Mouse (Mus musculus): ENCODE measurements around the gene Prim1. TPM values are rescaled to one million over a fixed set of nuclear protein-coding genes. Genes with fewer than 3 reads are reported as not detected.

Prim1 gene
- polyA plus RNA-seq, 1 experiment: 78.2 TPM

- Histone ChIP-seq H3K9me3 (replicated peaks; ENCODE audit: control insufficient read depth, insufficient read depth, low read length, poor library complexity, severe bottlenecking) (no peaks in the 10 kb centered on the region), H3K27ac (ENCODE audit: insufficient read depth, low read length) (no peak overlapping the region), H3K36me3 (ENCODE audit: control insufficient read depth, insufficient read depth, low read length, poor library complexity, severe bottlenecking) (peaks cover 75% of the 10 kb centered on the region), H3K4me1 (ENCODE audit: control insufficient read depth, insufficient read depth, low read length) (peaks cover 10% of the 10 kb centered on the region), H3K27me3 (ENCODE audit: control insufficient read depth, insufficient read depth, low read length, poor library complexity, severe bottlenecking) (no peaks in the 10 kb centered on the region), H3K9ac (ENCODE audit: low read depth, poor library complexity, severe bottlenecking) (no peak overlapping the region), H3K4me3 (ENCODE audit: low read depth, low read length) (no peak overlapping the region)
- TF ChIP-seq EP300 (IDR thresholded peaks at IDR 0.05; ENCODE audit: insufficient read depth, low read depth, low read length) (no peak), POLR2A (IDR thresholded peaks at IDR 0.05; ENCODE audit: insufficient read depth, low read length) (no peak), CTCF (IDR thresholded peaks at IDR 0.05; ENCODE audit: low read depth, low read length) (no peak)
Observed at GRCm38 (mm10) chr10:128039858-128040257, 24.9 kb downstream of the Prim1 start.

DNA sequence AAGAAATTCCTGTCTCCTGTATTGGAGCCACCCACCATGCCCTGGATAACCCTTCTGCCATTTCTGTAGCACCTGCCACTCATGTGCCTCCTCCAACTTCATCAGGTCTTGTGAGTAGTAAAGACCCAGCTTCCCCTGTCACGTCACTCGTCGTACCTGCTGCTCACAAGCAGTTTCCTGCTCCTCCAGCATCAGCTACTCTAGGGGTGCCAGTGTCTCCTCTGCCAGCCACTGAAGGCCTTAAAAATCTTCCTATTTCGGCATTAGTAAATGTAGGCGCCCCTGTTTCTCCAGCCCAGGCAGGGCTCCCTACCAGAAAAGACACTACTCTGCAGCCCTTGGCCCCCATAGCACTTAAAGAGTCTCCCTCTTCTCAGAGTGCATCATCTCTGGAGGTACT, 25.3 kb downstream of the Prim1 start:
- Histone ChIP-seq H3K4me3 (ENCODE audit: low read depth, low read length) (no peak overlapping the region), H3K27me3 (ENCODE audit: control insufficient read depth, insufficient read depth, low read length, poor library complexity, severe bottlenecking) (no peaks in the 10 kb centered on the region), H3K9me3 (replicated peaks; ENCODE audit: control insufficient read depth, insufficient read depth, low read length, poor library complexity, severe bottlenecking) (no peaks in the 10 kb centered on the region), H3K4me1 (ENCODE audit: control insufficient read depth, insufficient read depth, low read length) (peaks cover 10% of the 10 kb centered on the region), H3K9ac (ENCODE audit: low read depth, poor library complexity, severe bottlenecking) (no peak overlapping the region), H3K36me3 (ENCODE audit: control insufficient read depth, insufficient read depth, low read length, poor library complexity, severe bottlenecking) (peaks cover 80% of the 10 kb centered on the region), H3K27ac (ENCODE audit: insufficient read depth, low read length) (no peak overlapping the region)
- TF ChIP-seq POLR2A (IDR thresholded peaks at IDR 0.05; ENCODE audit: insufficient read depth, low read length) (no peak), EP300 (IDR thresholded peaks at IDR 0.05; ENCODE audit: insufficient read depth, low read depth, low read length) (no peak), CTCF (IDR thresholded peaks at IDR 0.05; ENCODE audit: low read depth, low read length) (no peak)

DNA sequence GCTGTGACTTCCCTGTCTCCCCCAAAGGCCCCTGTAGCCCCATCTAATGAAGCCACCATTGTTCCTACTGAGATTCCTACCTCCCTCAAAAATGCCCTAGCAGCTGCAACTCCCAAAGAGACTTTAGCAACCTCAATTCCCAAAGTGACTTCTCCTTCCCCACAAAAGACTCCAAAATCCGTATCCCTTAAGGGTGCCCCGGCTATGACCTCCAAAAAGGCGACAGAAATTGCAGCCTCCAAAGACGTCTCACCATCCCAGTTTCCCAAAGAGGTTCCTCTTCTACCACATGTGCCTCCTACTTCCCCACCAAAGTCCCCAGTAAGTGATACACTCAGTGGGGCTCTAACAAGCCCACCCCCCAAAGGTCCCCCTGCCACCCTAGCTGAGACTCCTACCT, 26.7 kb downstream of the Prim1 start:
- no peak overlapping the region for H3K9ac ChIP-seq (ENCODE audit: low read depth, poor library complexity, severe bottlenecking)
- no peaks in the 10 kb centered on the region for H3K9me3 ChIP-seq (replicated peaks; ENCODE audit: control insufficient read depth, insufficient read depth, low read length, poor library complexity, severe bottlenecking)
- no peak overlapping the region for H3K27ac ChIP-seq (ENCODE audit: insufficient read depth, low read length)
- no peak for TF ChIP-seq CTCF (IDR thresholded peaks at IDR 0.05; ENCODE audit: low read depth, low read length)
- TF ChIP-seq EP300 (IDR thresholded peaks at IDR 0.05; ENCODE audit: insufficient read depth, low read depth, low read length): no peak
- no peak for TF ChIP-seq POLR2A (IDR thresholded peaks at IDR 0.05; ENCODE audit: insufficient read depth, low read length)
- H3K27me3 ChIP-seq (ENCODE audit: control insufficient read depth, insufficient read depth, low read length, poor library complexity, severe bottlenecking): no peaks in the 10 kb centered on the region
- peaks cover 10% of the 10 kb centered on the region for H3K4me1 ChIP-seq (ENCODE audit: control insufficient read depth, insufficient read depth, low read length)
- peaks cover 93% of the 10 kb centered on the region for H3K36me3 ChIP-seq (ENCODE audit: control insufficient read depth, insufficient read depth, low read length, poor library complexity, severe bottlenecking)
- no peak overlapping the region for H3K4me3 ChIP-seq (ENCODE audit: low read depth, low read length)

DNA sequence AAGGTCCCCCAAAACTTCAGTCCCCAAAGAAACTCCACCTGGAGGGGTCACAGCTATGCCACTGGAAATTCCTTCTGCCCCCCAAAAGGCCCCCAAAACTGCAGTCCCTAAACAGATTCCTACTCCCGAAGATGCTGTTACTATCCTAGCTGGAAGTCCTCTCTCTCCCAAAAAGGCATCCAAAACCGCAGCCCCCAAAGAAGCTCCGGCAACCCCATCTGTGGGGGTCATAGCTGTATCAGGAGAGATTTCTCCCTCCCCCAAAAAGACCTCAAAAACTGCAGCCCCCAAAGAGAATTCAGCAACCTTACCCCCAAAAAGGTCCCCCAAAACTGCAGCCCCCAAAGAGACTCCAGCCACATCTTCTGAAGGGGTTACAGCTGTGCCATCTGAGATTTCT, 27.5 kb downstream of the Prim1 start:
- Histone ChIP-seq H3K4me1 (ENCODE audit: control insufficient read depth, insufficient read depth, low read length) (peaks cover 10% of the 10 kb centered on the region), H3K36me3 (ENCODE audit: control insufficient read depth, insufficient read depth, low read length, poor library complexity, severe bottlenecking) (peaks cover 96% of the 10 kb centered on the region), H3K27ac (ENCODE audit: insufficient read depth, low read length) (no peak overlapping the region), H3K4me3 (ENCODE audit: low read depth, low read length) (no peak overlapping the region), H3K9ac (ENCODE audit: low read depth, poor library complexity, severe bottlenecking) (peak overlapping the region; percentile 26; the same call in 1 of the 2 replicates), H3K27me3 (ENCODE audit: control insufficient read depth, insufficient read depth, low read length, poor library complexity, severe bottlenecking) (no peaks in the 10 kb centered on the region), H3K9me3 (replicated peaks; ENCODE audit: control insufficient read depth, insufficient read depth, low read length, poor library complexity, severe bottlenecking) (no peaks in the 10 kb centered on the region)
- TF ChIP-seq CTCF (IDR thresholded peaks at IDR 0.05; ENCODE audit: low read depth, low read length) (no peak), EP300 (IDR thresholded peaks at IDR 0.05; ENCODE audit: insufficient read depth, low read depth, low read length) (no peak)

GRCm38 (mm10) chr10:128043041-128043835, 28.3 kb downstream of the Prim1 start:
- H3K27me3 ChIP-seq (ENCODE audit: control insufficient read depth, insufficient read depth, low read length, poor library complexity, severe bottlenecking): no peaks in the 10 kb centered on the region
- peaks cover 8% of the 10 kb centered on the region for H3K4me1 ChIP-seq (ENCODE audit: control insufficient read depth, insufficient read depth, low read length)
- peak overlapping the region; percentile 26; the same call in 1 of the 2 replicates for H3K9ac ChIP-seq (ENCODE audit: low read depth, poor library complexity, severe bottlenecking)
- TF ChIP-seq CTCF (IDR thresholded peaks at IDR 0.05; ENCODE audit: low read depth, low read length) (no peak), EP300 (IDR thresholded peaks at IDR 0.05; ENCODE audit: insufficient read depth, low read depth, low read length) (no peak), POLR2A (IDR thresholded peaks at IDR 0.05; ENCODE audit: insufficient read depth, low read length) (no peak)
- no peak overlapping the region for H3K27ac ChIP-seq (ENCODE audit: insufficient read depth, low read length)
- H3K9me3 ChIP-seq (replicated peaks; ENCODE audit: control insufficient read depth, insufficient read depth, low read length, poor library complexity, severe bottlenecking): no peaks in the 10 kb centered on the region
- H3K4me3 ChIP-seq (ENCODE audit: low read depth, low read length): no peak overlapping the region
- peaks cover 98% of the 10 kb centered on the region for H3K36me3 ChIP-seq (ENCODE audit: control insufficient read depth, insufficient read depth, low read length, poor library complexity, severe bottlenecking)

DNA sequence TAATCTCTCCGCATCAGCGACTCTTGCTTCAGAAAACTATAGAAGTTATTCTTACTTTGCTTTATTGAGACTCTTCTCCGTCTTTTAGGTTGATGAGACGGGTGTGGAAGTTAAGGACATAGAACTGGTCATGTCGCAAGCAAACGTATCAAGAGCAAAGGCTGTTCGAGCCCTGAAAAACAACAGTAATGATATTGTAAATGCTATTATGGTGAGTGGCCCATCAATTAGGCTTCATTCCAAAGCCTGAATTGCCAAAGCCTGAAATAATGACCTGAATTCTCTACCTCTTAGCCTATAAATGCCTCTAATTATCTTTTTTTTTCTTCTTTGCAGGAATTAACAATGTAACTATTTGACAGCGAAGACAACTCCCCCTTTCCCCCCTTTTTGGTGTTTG, 33.2 kb downstream of the Prim1 start:
- Histone ChIP-seq H3K36me3 (ENCODE audit: control insufficient read depth, insufficient read depth, low read length, poor library complexity, severe bottlenecking) (peaks cover 68% of the 10 kb centered on the region), H3K9me3 (replicated peaks; ENCODE audit: control insufficient read depth, insufficient read depth, low read length, poor library complexity, severe bottlenecking) (no peaks in the 10 kb centered on the region)

More for the DNA sequence above, 33.2 kb downstream of the Prim1 start:
- Histone ChIP-seq H3K27ac (ENCODE audit: insufficient read depth, low read length) (no peak overlapping the region), H3K9ac (ENCODE audit: low read depth, poor library complexity, severe bottlenecking) (no peak overlapping the region), H3K4me1 (ENCODE audit: control insufficient read depth, insufficient read depth, low read length) (no peaks in the 10 kb centered on the region), H3K27me3 (ENCODE audit: control insufficient read depth, insufficient read depth, low read length, poor library complexity, severe bottlenecking) (no peaks in the 10 kb centered on the region), H3K4me3 (ENCODE audit: low read depth, low read length) (no peak overlapping the region)
- TF ChIP-seq POLR2A (IDR thresholded peaks at IDR 0.05; ENCODE audit: insufficient read depth, low read length) (no peak), EP300 (IDR thresholded peaks at IDR 0.05; ENCODE audit: insufficient read depth, low read depth, low read length) (no peak), CTCF (IDR thresholded peaks at IDR 0.05; ENCODE audit: low read depth, low read length) (no peak)
